Mouse (Mus musculus): ENCODE data around the gene Gm10491. TPM values are rescaled to one million over a fixed set of nuclear protein-coding genes. Genes with fewer than 3 reads are reported as not detected.

Gene Gm10491
- total RNA-seq (2023), result not detected

DNA sequence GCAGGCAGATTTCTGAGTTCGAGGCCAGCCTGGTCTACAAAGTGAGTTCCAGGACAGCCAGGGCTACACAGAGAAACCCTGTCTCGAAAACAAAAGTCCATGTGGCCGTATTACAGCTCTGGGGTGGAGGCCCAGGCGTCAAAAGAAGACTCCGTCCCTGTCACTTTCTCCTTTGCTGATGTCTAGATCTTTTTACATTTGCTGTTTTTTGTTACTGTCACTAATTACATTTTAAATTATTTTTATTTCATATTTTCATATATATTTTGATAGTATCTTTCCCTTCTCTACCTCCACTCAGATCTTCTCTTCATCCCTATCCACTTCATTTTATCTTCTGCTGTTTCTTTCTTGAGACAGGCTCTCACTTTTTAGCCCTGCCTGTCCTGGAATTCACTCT, at the start of gene Gm10491:
Gm10491 (minus strand) TSS at position 101 of the 400 bp plus-strand sequence.

DNA sequence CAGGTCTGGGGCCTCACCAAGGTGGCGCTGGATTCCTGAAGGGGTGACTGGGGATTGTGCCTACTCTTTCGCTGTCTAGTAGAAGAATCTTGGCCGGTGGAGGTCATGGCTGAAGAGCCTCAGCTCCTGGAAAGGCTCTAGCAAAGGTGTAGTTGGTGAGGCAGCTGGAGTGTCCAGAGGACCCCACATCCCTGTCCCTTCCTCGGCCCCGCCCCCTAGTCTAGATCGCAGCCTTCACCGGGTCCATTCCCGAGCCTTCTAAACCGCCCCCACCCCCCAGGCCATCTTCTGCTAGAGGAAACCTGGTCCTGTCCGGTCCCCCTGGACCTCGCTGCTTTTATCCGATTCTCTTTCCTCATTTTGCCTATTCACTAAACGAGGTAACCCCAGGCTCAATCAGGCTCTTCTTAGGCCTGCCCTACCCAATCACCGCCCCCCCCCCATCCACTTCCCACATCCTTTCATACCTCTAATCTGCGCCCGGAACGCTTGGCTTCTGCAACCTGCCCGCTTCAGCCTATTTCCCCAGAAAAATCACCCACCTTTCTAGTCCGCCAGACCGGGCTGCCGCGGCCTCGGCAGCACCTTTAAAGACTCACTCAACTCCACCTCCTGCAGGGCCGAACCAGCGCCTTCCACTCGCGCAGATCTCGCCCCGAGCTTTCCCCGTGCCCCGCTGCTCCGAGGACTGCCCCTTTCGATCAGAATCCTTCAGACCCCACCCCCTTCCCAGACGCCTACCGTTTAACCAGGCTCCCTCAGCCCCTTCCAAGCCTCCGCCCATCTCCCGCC, 39.7 kb upstream of the Gm10491 start, which contains the start of gene Hdac6:
Hdac6 (minus strand) TSS at position 782 of the 792 bp plus-strand sequence.

DNA sequence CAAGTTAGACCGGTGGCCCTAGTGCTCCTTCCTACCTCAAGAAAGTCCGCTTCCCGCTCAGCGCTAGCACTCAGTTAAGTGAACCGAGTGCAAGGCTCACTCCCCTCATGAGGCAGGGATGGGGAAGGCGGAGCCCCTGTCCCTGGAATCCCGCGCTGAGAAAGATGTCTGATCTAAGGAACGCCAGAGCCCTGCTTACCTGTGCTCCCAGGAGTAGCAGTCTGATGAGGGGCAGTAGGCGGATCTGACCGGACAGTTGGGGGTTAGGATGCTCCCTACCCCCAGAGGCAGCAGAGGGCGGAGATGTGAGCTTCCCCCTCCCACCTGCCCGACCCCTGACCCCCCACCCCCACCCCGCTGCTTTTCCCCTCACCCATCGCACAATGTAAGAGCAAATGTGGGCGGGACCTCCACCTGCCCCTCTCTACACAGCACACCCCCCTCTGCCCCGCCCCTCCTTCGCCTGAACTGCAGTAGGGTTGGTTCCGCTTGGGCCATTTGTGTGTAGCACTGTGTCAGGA, 20.7 kb upstream of the Gm10491 start, which contains the start of gene Eras:
Eras (minus strand) TSS at position 338 of the 521 bp plus-strand sequence.

DNA sequence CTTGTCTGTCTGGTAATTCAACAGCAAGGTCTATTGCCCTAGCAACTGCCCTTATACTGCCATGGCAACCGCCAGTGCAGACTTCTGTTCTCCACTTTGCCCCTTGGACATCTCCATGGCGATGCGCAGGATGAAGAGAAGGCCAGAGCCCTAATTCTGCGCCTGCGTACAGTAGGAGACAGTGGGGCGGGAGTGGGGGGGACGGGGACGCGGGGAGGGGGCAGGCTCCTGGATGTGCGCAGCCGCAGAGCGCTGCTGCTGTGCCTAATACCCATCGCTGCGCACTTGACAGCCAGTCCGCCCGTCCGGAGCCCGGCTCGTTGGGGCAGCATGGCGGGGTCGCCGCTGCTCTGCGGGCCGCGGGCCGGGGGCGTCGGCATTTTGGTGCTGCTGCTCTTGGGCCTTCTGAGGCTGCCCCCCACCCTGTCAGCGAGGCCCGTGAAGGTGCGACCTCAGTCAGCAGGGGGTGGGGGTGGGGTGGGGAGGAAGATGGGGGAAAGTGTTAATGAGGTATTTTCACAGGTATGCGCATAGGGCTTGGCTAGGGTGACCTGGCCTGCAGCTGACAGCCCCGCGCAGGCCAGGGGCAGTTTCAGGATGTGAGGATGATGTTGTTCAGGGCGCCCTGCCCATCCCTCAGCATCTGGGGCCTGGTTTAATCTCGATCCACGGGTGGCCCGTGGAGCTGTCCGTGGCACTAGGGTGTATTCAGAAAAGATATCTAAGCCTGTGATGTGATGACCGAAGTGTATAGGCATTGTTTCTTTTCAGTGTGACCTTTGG, 12.2 kb upstream of the Gm10491 start, which contains the start of gene Pcsk1n:
Pcsk1n (plus strand) TSS at position 222 of the 783 bp plus-strand sequence.

DNA sequence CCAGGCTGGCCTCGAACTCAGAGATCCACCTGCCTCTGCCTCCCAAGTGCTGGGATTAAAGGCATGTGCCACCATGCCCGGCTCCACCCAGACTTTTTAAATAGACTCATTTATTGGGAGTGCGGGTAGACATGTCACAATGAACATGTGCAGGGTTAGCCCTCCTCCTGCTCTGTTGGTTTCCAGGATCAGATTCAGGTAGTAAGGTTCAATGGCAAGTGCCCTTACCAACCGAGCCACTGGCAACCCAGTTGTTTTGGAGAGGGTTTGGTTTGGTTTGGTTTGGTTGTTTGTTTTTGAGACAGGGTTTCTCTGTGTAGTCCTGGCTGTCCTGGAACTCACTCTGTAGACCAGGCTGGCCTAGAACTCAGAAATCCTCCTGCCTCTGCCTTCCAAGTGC, 1.6 kb upstream of the Gm10491 start, which contains the start of gene Gm10490:
Gm10490 (plus strand) TSS at position 301 of the 400 bp plus-strand sequence.

DNA sequence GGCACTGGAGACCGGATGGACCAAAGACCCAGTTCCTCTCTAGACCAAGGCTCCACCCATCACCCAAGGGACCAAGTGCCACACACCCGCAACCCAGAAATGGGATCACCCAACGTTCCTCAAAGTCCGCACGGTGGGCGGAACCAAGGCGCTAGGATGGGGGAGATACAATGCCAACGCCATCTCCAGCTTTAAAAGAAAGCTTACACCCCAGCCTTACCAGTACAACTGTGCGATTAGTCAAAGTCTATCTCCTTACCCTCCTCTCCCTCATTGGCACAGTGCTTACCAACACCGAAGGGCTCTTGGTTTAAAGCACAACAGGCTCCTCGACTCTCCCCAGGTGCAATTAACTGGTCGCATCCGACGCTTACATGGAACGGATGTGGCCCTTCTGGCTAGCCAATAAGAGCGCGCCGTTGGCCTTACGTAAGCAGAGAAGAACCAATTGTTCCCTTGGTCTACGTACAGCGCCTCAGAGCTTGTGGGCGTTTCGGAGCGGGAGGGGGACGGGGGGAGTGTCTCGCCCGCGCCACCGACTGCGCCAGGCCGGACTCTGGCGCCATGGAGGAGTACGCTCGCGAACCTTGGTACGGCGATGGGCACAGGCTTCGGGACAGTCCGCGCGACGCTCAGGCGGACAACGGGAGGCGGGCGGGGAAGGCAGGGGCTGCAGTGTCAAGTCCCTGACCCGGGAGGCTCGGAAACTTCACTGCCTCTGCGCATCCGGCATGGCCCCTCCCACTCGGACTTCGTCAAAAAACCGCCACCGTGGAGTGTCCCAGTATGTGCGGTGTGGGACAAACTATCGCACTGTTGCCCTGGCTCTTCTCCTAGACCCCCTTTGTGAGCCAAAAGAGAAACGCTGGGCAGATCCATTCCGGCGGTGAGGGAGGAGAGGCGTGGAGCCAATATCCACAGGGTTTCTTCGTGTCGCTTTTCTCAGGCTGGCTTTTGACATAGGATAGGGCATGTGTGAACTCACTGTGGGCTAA, 8.5 kb downstream of the Gm10491 start, which contains the start of the genes Pqbp1 and Timm17b:
Pqbp1 (minus strand) TSS at position 390 of the 995 bp plus-strand sequence.
Timm17b (plus strand) TSS at position 478 of the 995 bp plus-strand sequence.

DNA sequence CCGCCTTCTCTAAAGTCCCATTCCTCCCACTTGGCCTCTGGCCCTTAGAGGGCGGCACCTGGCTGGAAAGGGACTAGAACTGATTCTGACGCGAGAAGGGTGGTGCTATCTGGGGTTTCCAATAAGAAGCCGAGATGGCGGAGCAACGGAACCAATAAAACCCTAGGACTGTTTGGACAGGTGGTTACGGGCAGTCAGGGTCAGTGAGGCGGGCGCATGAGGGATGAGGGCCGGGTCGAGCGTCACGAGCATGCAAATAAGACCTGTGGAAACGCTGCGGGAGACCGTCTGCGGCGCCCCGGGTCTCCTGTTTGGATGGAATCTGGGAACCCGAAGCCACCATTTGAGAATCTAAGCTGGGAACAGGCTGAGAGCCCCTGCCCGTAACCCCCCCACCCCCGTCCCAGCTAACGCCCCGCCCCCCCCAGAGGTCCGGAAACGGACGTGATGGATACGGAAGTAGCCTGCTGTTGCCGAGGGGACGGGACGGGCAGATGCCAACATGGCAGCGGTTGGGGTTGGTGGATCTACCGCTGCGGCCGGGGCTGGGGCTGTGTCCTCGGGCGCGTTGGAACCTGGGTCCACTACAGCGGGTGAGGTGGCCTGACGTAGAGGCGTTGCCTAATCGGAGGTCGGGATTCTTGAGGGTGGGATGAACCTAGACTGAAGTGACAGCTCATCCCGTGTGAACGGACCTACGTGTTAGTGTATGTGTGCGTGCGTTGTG, 23.6 kb downstream of the Gm10491 start, which contains the start of gene Slc35a2:
Slc35a2 (plus strand) TSS at position 188 of the 727 bp plus-strand sequence.

DNA sequence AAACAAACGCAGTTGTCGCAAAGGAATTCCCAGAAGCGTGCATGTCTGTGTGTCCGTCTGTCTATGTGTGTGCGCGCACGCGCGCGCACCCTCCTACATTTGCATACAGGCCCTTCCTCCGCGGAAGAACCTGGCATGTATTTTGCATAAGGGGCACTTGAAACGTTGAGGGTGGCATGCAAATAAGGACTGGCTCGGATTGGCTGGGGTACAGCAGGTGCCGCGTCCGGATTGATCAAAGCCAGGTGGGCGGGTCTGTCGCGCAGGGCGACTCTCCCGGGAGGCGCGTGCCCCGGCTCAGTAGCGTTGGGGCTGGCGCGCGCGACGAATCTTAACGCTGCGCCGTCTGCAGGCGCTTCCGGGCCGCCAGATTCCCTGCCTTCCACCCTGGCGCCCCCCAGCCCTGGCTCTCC, 29.6 kb downstream of the Gm10491 start, which contains the start of gene Pim2:
Pim2 (plus strand) TSS at position 256 of the 413 bp plus-strand sequence.

Other genes with a start within 250 kb of the Gm10491 start
- 35.7 TPM for gene Plp2, start 236.4 kb downstream of the Gm10491 start, total RNA-seq (2023)
- not detected for gene Magix, start 226.6 kb downstream of the Gm10491 start, total RNA-seq (2023)
- 47.4 TPM for gene Gpkow, start 210.7 kb downstream of the Gm10491 start, total RNA-seq (2023)
- gene Wdr45, start 193.5 kb downstream of the Gm10491 start, total RNA-seq (2023), result 131 TPM
- not detected for gene Gm45208, start 185.6 kb downstream of the Gm10491 start, total RNA-seq (2023)
- gene Praf2, start 179.4 kb downstream of the Gm10491 start, total RNA-seq (2023), result 13.0 TPM
- not detected for gene Ccdc120, start 156.9 kb downstream of the Gm10491 start, total RNA-seq (2023)
- 23.5 TPM for gene Tfe3, start 145.3 kb downstream of the Gm10491 start, total RNA-seq (2023)
- 151 TPM for gene Gripap1, start 118.1 kb downstream of the Gm10491 start, total RNA-seq (2023)
- gene Kcnd1, start 85.5 kb downstream of the Gm10491 start, total RNA-seq (2023), result 1.4 TPM
- gene Otud5, start 66.5 kb downstream of the Gm10491 start, total RNA-seq (2023), result 191 TPM
- 44.6 TPM for gene Pim2, start 29.6 kb downstream of the Gm10491 start, total RNA-seq (2023)
- 19.1 TPM for gene Slc35a2, start 23.8 kb downstream of the Gm10491 start, total RNA-seq (2023)
- 70.6 TPM for gene Pqbp1, start 8.6 kb downstream of the Gm10491 start, total RNA-seq (2023)
- gene Timm17b, start 8.5 kb downstream of the Gm10491 start, total RNA-seq (2023), result 25.7 TPM
- not detected for gene Gm10490, start 1.7 kb upstream of the Gm10491 start, total RNA-seq (2023)
- not detected for gene Pcsk1n, start 12.0 kb upstream of the Gm10491 start, total RNA-seq (2023)
- not detected for gene Eras, start 20.8 kb upstream of the Gm10491 start, total RNA-seq (2023)
- 17.4 TPM for gene Hdac6, start 40.1 kb upstream of the Gm10491 start, total RNA-seq (2023)
- 3.6 TPM for gene Gata1, start 70.2 kb upstream of the Gm10491 start, total RNA-seq (2023)
- gene Glod5, start 110.7 kb upstream of the Gm10491 start, total RNA-seq (2023), result not detected
- gene Suv39h1, start 166.9 kb upstream of the Gm10491 start, total RNA-seq (2023), result 27.5 TPM
- gene Was, start 182.7 kb upstream of the Gm10491 start, total RNA-seq (2023), result 98.2 TPM
- gene Wdr13, start 225.1 kb upstream of the Gm10491 start, total RNA-seq (2023), result 42.6 TPM
- gene Rbm3, start 238.0 kb upstream of the Gm10491 start, total RNA-seq (2023), result 573 TPM